Mouse (Mus musculus): ENCODE data around the gene Kcnj10.

Gene Kcnj10

GRCm38 (mm10) chr1:172312768-172313561 is 28.0 kb upstream of the Kcnj10 start:
- no peak for DNase-seq

- DNase-seq = no peak
These were observed 27.2 kb upstream of the Kcnj10 start for GRCm38 (mm10) chr1:172313613-172314411.

- no peak for DNase-seq
These were observed 26.1 kb upstream of the Kcnj10 start for GRCm38 (mm10) chr1:172314911-172315310.

- DNase-seq = no peak
These were observed 23.6 kb upstream of the Kcnj10 start for GRCm38 (mm10) chr1:172317431-172317830.

DNA sequence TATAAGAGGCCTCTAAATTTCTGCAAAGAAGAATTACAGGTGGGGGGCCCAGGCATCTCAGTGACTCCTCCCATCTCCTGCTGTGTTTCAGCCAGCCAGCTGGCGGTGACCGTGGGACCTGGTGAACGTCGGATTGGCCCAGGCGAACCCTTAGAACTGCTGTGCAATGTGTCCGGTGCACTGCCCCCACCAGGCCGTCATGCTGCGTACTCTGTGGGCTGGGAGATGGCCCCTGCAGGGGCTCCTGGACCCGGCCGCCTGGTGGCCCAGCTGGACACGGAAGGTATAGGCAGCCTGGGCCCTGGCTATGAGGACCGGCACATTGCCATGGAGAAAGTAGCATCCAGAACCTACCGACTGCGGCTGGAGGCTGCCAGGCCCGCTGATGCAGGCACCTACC is 23.1 kb upstream of the Kcnj10 start:
- no peak for DNase-seq

DNA sequence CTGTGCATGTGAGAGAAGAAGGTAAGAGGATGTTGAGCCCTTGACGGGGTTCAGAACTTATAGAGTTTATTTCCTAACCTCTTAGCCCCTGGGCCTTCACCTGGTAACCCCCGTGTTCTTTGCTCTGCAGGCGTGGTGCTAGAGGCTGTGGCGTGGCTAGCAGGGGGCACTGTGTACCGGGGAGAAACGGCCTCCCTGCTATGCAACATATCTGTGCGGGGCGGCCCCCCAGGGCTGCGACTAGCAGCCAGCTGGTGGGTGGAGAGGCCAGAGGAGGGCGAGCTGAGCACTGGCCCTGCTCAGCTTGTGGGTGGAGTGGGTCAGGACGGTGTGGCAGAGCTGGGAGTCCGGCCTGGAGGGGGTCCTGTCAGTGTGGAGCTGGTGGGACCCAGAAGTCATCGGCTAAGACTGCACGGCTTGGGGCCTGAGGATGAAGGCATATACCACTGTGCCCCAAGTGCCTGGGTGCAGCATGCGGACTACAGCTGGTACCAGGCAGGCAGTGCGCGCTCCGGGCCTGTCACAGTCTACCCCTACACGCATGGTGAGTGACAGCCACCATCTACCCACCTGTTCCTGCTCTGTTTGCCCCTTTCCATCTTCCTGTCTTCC is 22.5 kb upstream of the Kcnj10 start:
- no peak for DNase-seq

GRCm38 (mm10) chr1:172319346-172319745 is 21.7 kb upstream of the Kcnj10 start:
- DNase-seq = no peak

DNA sequence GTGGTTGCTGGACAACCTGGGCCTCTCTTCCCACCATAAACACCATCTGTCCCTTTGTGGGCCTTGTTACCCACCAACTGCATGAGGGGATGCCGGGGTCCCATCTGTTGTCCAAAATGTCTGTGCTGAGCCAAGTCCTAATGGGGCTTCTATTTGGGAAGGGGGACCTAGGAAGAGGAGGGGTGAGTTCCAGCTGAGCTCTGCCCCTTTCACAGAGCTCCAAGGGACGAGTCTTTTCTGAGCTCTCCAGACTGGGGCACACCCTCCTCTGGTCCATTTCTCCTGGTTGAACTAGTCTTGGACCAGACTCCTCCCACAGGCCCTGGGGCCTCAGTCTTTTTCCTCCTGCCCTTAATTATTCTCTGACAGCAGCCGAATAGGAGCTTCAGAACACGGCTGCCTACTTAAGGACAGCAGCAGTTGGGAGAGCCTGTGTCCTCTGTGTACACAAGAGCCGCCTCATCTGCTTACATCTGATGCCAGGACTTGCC is 21.0 kb upstream of the Kcnj10 start:
- DNase-seq = no peak

DNA sequence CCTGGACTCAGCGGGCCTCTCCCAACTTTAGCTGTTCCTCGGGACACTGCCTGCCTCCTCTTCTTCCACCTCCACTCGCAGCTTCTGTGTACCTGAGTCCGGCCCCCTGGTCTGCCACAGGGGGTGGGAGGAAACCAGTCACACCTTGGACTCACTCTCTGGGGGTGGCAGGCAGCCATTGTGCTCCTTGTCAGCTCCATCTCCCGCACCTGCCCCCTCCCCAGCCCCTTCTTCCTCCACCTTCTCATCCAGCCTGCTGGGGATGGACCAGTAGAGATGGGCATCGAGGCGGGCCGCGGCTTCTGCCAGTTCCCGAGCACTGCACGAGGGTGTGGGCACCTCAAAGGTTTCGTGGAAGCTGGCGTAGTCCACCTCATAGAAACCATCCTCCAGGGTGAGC is 18.3 kb upstream of the Kcnj10 start:
- DNase-seq = no peak

- no peak for DNase-seq
These were observed 17.7 kb upstream of the Kcnj10 start for GRCm38 (mm10) chr1:172323298-172323697.

DNA sequence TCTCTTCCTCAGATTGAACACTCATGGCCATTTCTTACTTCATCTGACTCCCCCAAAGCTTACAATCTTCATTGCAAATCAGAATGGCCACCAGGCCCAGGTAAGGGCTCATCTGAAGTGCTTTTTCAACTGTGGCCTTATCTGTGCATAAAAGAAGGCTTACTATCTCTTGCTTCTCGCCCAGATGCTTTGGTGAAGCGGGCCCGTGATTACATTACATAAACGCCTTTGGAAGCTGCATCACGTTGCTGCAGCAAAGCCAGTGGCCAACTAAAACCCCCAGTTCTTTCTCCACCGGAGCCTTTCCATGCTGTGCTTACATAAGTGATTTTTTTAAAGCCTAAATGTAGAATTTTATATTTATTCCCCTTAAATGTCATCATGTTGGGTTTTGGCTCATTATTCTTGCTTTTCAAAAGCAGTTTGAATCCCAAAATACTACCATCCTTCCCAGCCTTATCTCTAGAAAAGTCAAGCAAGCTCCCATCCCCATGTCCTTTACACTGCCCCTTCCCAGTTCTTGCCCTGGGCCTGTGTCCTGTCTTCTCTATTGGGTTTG is 17.1 kb upstream of the Kcnj10 start:
- DNase-seq = no peak

- peak; percentile 67 for DNase-seq
These were observed 16.3 kb upstream of the Kcnj10 start for GRCm38 (mm10) chr1:172324725-172325124.

DNA sequence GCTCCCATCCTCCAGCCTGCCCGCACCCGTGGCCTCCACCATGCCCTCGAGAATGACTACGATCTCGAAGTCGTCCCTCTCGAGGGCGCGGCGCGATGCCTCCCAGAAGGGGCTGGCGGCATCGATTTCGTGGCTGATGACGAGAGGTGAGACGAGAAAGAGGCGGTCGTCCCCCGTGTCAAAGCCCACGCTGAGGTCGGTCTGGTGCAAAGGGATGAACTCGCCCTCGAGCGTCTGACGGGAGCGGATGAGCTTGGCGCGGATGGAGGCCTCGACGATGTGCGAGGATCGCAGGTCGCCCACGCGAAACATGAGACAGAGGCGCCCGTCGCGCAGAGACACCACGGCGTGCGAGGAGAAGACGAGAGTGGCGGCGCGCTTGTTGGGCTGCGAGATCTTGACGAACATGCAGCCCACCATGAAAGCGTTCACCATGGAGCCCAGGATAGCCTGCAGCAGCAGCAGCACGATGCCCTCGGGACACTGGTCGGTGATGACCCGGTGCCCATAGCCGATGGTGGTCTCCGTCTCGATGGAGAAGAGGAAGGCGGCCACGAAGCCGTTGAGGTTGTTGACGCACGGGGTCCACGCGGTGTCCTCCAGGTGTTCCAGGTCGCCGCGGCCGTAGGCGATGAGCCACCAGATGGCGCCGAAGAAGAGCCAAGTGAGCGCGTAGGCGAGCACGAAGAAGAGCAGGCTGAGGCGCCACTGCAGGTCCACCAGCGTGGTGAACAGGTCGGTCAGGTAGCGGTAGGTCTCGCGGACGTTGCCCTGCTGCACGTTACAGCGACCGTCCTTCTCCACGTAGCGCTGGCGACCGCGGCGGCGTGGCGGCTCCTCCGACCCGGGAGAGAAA is 15.1 kb upstream of the Kcnj10 start:
- DNase-seq = peak; percentile 75

DNA sequence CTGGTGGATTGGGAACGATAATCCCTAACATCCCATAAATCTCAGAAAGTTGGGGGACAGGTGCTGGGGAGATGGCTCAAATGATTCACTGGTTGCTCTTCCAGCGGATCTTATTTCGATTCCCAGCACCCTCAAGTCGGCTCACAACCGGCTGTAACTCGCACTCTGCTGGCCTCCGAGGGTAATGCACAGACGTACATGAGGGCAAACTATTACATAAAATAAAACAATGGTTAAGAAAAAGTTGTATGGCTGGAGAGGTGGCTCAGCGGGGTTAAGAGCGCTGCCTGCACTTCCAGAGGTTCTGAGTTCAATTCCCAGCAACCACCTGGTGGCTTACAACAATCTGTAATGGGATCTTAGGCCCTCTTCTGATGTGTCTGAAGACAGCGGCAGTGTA is 14.3 kb upstream of the Kcnj10 start:
- DNase-seq = no peak

GRCm38 (mm10) chr1:172327206-172328001 is 13.6 kb upstream of the Kcnj10 start:
- DNase-seq = no peak

- DNase-seq = no peak
These were observed 13.0 kb upstream of the Kcnj10 start for GRCm38 (mm10) chr1:172328041-172328440.

- no peak for DNase-seq
These were observed 12.5 kb upstream of the Kcnj10 start for GRCm38 (mm10) chr1:172328461-172328860.

DNA sequence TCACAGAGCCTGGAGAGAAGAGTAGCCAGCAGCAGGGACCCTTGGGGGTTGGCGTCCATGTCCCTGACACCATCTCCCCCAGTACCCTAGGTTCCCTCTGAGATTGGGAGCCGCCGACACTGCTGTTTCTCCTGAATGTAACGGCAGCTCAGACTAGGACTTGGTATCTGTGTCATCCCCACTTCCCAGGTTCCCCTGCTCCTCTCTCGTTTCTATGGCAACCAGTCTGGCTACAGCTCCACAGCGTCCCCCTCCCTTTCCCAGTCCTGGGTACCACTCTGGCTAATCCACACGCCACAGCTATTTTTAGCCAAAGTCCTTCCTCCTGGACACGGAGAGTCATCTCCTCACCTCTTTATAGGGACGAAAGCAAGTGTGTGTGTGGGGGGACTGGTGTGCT is 11.9 kb upstream of the Kcnj10 start, which contains the start of gene Kcnj9:
Kcnj9 (minus strand) TSS at position 188 of the 400 bp plus-strand sequence.
- DNase-seq = no peak

DNA sequence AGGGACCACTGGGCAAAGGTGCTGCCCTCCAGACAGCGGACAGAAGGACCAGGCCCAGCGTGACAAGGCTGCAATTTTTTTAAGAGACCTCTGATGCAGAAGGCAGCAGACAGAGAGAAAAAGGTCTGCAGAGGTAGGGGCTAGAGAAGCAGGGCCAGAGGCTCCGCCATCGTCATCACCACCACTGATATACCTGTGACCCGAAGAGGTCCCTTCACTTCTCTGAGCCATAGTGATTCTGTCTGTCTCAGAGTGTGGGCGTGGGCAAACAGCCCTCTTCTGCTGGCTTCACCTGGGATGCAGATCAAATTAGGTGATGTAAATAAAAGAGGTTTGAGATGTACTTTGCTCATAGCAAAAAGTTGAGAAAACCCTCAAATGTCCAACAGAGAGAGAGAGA is 11.4 kb upstream of the Kcnj10 start:
- DNase-seq = no peak

- no peak for DNase-seq
These were observed 9.5 kb upstream of the Kcnj10 start for GRCm38 (mm10) chr1:172331422-172331947.

- DNase-seq = no peak
These were observed 8.1 kb upstream of the Kcnj10 start for GRCm38 (mm10) chr1:172332925-172333324.

Measured in kidney, adult 11 months (tissue).